Mouse (Mus musculus): ENCODE measurements around the gene Ppp1r9a.

DNA sequence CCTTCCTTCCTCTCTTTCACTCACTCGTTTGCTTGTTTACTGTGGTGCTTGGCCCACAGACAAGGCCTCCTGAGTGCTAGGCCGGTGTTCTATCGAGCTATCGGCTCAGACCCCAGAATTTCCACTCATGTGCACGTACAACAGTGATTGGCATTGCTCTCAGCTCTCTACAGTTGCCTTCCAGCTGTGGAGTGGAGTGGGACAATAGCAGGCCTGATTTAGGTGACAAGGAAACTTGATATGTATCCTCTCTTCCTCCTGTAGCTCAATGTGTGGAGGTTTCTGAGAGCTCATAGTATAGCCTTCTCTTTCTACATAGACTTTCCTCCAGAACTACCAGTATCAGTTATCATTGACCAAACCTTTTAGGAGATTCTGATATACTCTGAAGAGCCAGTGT is 60.3 kb downstream of the Ppp1r9a start:
- no peak for TF ChIP-seq ZC3H11A (IDR thresholded peaks at IDR 0.05; ENCODE audit: low read depth, low read length)
- TF ChIP-seq HCFC1 (IDR thresholded peaks at IDR 0.05; ENCODE audit: low read depth, low read length) = no peak
- no peak for TF ChIP-seq IRF4 (IDR thresholded peaks at IDR 0.05; ENCODE audit: low read depth, low read length)
- TF ChIP-seq ZKSCAN1 (IDR thresholded peaks at IDR 0.05; ENCODE audit: borderline replicate concordance, low read depth, low read length) = no peak
- TF ChIP-seq TCF12 (IDR thresholded peaks at IDR 0.05; ENCODE audit: low read depth, low read length) = no peak
- no peak for TF ChIP-seq POLR2AphosphoS2 (IDR thresholded peaks at IDR 0.05; ENCODE audit: low read depth, low read length)
- TF ChIP-seq USF2 (conservative IDR thresholded peaks at IDR 0.05; ENCODE audit: low read depth, low read length) = no peak
- no peak for TF ChIP-seq CTCF (conservative IDR thresholded peaks at IDR 0.05 in 1 of 2, IDR thresholded peaks at IDR 0.05 in 1 of 2; ENCODE audit: low read depth in 2 of 2, low read length in 2 of 2)
- no peak for TF ChIP-seq MYC (IDR thresholded peaks at IDR 0.05; ENCODE audit: low read depth, low read length)

Measured in CH12.LX (cell line).